Mouse (Mus musculus): Measurements from ENCODE around the gene Mrgprh.

- TF ChIP-seq CTCF (IDR thresholded peaks at IDR 0.05; ENCODE audit: low read depth, low read length) (no peak), POLR2A (IDR thresholded peaks at IDR 0.05; ENCODE audit: borderline replicate concordance, low read depth, low read length) (no peak)
These were observed 11.4 kb downstream of the Mrgprh start for GRCm38 (mm10) chr17:12887021-12887775.

All from bone marrow macrophage, adult 2 months (primary cell).